12 mouse cellular contexts compared by ENCODE assay signal in genomic region chr6:34721740-34722139, GRCm38 (mm10). TPM values are rescaled to one million over a fixed set of nuclear protein-coding genes. Genes with fewer than 3 reads are reported as not detected.
DNase-seq lines count a peak whose midpoint lies in the region; ATAC-seq and TF ChIP-seq lines count a peak whose summit lies in the region.
"Had no signal": no experiment of that assay in that cellular context is flagged by ENCODE, and none has a peak within 500 bp of the region (broad histone marks: within the 10 kb centered on the region; RNA-seq: fewer than 3 reads in every experiment).

No protein-coding gene starts in this region.

- peak; percentile 53; the same call in 1 of the 2 replicates for TF ChIP-seq EP300 in lung, postnatal 0 days (IDR thresholded peaks at IDR 0.05)

- 67% methylated on average over 6 of the region's 6 CpGs for WGBS in embryonic facial prominence, embryonic 10.5 days
- 70% methylated on average over 6 of the region's 6 CpGs for WGBS in heart, embryonic 10.5 days
- 40% methylated on average over 6 of the region's 6 CpGs for WGBS in lung, postnatal 0 days

- peaks cover 71% of the 10 kb centered on the region for H3K4me1 ChIP-seq in embryonic facial prominence, embryonic 10.5 days
- peaks cover 63% of the 10 kb centered on the region for H3K4me1 ChIP-seq in heart, embryonic 10.5 days
- H3K4me1 ChIP-seq in lung, postnatal 0 days (ENCODE audit: insufficient read depth, low read depth, low read length), result peaks cover 28% of the 10 kb centered on the region; the same call in 1 of the 2 replicates
- H3K4me1 ChIP-seq: midbrain, embryonic 13.5 days had no signal

- peak; percentile 28 for ATAC-seq in lung, postnatal 0 days
- ATAC-seq: midbrain, embryonic 13.5 days had no signal

- peaks cover 26% of the 10 kb centered on the region for H3K36me3 ChIP-seq in embryonic facial prominence, embryonic 10.5 days (replicated peaks)
- H3K36me3 ChIP-seq in heart, embryonic 10.5 days, result peaks cover 16% of the 10 kb centered on the region
- H3K36me3 ChIP-seq in lung, postnatal 0 days (ENCODE audit: insufficient read depth, low read length), result no peaks in the 10 kb centered on the region
- H3K36me3 ChIP-seq: hindbrain, embryonic 13.5 days; midbrain, embryonic 13.5 days; neural tube, embryonic 13.5 days had no signal

- H3K4me3 ChIP-seq in embryonic facial prominence, embryonic 10.5 days, result no peak overlapping the region
- no peak overlapping the region for H3K4me3 ChIP-seq in heart, embryonic 10.5 days
- H3K4me3 ChIP-seq in lung, postnatal 0 days (ENCODE audit: low read depth, low read length), result no peak overlapping the region
- H3K4me3 ChIP-seq: erythroblast, embryonic 14.5 days; hindbrain, embryonic 13.5 days; midbrain, embryonic 13.5 days; neural tube, embryonic 13.5 days had no signal

- H3K4me2 ChIP-seq in lung, postnatal 0 days (replicated peaks; ENCODE audit: low read depth, low read length), result no peak overlapping the region
- H3K4me2 ChIP-seq: hindbrain, embryonic 13.5 days; midbrain, embryonic 13.5 days; neural tube, embryonic 13.5 days had no signal

- peaks cover 4% of the 10 kb centered on the region; the same call in 1 of the 2 replicates for H3K9me3 ChIP-seq in embryonic facial prominence, embryonic 10.5 days
- H3K9me3 ChIP-seq in heart, embryonic 10.5 days, result no peaks in the 10 kb centered on the region; the same call in 1 of the 2 replicates
- H3K9me3 ChIP-seq in lung, postnatal 0 days (ENCODE audit: low read length), result no peaks in the 10 kb centered on the region
- H3K9me3 ChIP-seq: hindbrain, embryonic 13.5 days; midbrain, embryonic 13.5 days; neural tube, embryonic 13.5 days had no signal

- DNase-seq in kidney, postnatal 25 days, result peak; percentile 22 to 38
- DNase-seq in kidney, postnatal 4 days, result no peak
- DNase-seq in embryonic facial prominence, embryonic 10.5 days (ENCODE audit: low spot score), result no peak
- DNase-seq in heart, embryonic 10.5 days (ENCODE audit: low spot score), result no peak
- DNase-seq in lung, postnatal 0 days (ENCODE audit: low spot score), result peak; percentile 76
- DNase-seq in urinary bladder, postnatal 14 days (ENCODE audit: low spot score), result no peak
- DNase-seq in spleen, adult 18-20 months, result no peak

- H3K27me3 ChIP-seq in embryonic facial prominence, embryonic 10.5 days (replicated peaks; ENCODE audit: low read depth, poor library complexity, severe bottlenecking), result no peaks in the 10 kb centered on the region
- H3K27me3 ChIP-seq in heart, embryonic 10.5 days (ENCODE audit: insufficient read depth, poor library complexity, severe bottlenecking), result no peaks in the 10 kb centered on the region
- no peaks in the 10 kb centered on the region for H3K27me3 ChIP-seq in lung, postnatal 0 days (replicated peaks; ENCODE audit: insufficient read depth, low read length)
- H3K27me3 ChIP-seq: hindbrain, embryonic 13.5 days; midbrain, embryonic 13.5 days; neural tube, embryonic 13.5 days had no signal

- H3K9ac ChIP-seq in lung, postnatal 0 days (replicated peaks; ENCODE audit: low read depth), result no peak overlapping the region
- H3K9ac ChIP-seq: hindbrain, embryonic 13.5 days; liver, embryonic 14.5 days; midbrain, embryonic 13.5 days; neural tube, embryonic 13.5 days had no signal

- peak overlapping the region; percentile 65 for H3K27ac ChIP-seq in embryonic facial prominence, embryonic 10.5 days (replicated peaks)
- H3K27ac ChIP-seq in heart, embryonic 10.5 days, result peak overlapping the region; percentile 83
- H3K27ac ChIP-seq in lung, postnatal 0 days (ENCODE audit: low read length), result no peak overlapping the region
- H3K27ac ChIP-seq: hindbrain, embryonic 13.5 days; liver, embryonic 14.5 days; midbrain, embryonic 13.5 days; neural tube, embryonic 13.5 days had no signal

- no peak for TF ChIP-seq CTCF in lung, postnatal 0 days (IDR thresholded peaks at IDR 0.05)

RNA-seq across cellular contexts. Expression of gene Agbl3, which starts 58.5 kb away (rescaled TPM):
- 2.8 and 3.3 TPM in 2 replicates for polyA plus RNA-seq in embryonic facial prominence, embryonic 10.5 days (2016; fragmentation: Nextera tagmentation; extraction: Ambion mirVana)
- polyA plus RNA-seq in heart, embryonic 10.5 days (2016; fragmentation: Nextera tagmentation; extraction: Ambion mirVana), result 4.0 and 6.0 TPM in 2 replicates
- 13.2 and 16.0 TPM in 2 replicates for polyA plus RNA-seq in lung, postnatal 0 days (2015; fragmentation: Nextera tagmentation; extraction: Ambion mirVana)

Comparison
In these comparisons a context has a peak if more than half of its experiments do, and no peak if none do; other contexts are left out.
1. DNase-seq: peak in kidney, postnatal 25 days (2 of 2) and lung, postnatal 0 days (single experiment); none in kidney, postnatal 4 days (0 of 2), embryonic facial prominence, embryonic 10.5 days (single experiment), heart, embryonic 10.5 days (single experiment), urinary bladder, postnatal 14 days (single experiment) and spleen, adult 18-20 months (0 of 2).